Mouse (Mus musculus) neural tube, embryonic 12.5 days (tissue): ENCODE measurements at regions not wholly inside any gene's neighbourhood (a gene's known extent, or its start where the extent isn't known, plus 50 kb on each side); places are given as distances from the start of the nearest gene placed in this dataset.

Source experiments
- ATAC-seq: fragments of 200-750 bp; cut with Nextera tagmentation; 2 replicates; pipeline ENCODE4 v1.8.0; 2017; ENCODE audit warnings: low read depth, mild to moderate bottlenecking, moderate TSS enrichment, moderate library complexity; ENCODE audit not compliant: low FRiP score
- H3K27ac ChIP-seq: fragments of 300-500 bp; sonication (generic); 2 replicates; pipeline ENCODE4 v1.5.1; 2016
- H3K27me3 ChIP-seq: fragments of 300-500 bp; sonication (generic); replicated peaks from 2 replicates; pipeline ENCODE4 v1.6.1; 2016; ENCODE audit warnings: mild to moderate bottlenecking
- H3K36me3 ChIP-seq: fragments of 300-500 bp; sonication (generic); 2 replicates; pipeline ENCODE4 v1.6.1; 2016; ENCODE audit warnings: mild to moderate bottlenecking
- H3K4me1 ChIP-seq: fragments of 300-500 bp; sonication (generic); 2 replicates; pipeline ENCODE4 v1.6.1; 2016
- H3K4me2 ChIP-seq: fragments of 300-500 bp; sonication (generic); replicated peaks from 2 replicates; pipeline ENCODE4 v1.6.1; 2016; ENCODE audit warnings: mild to moderate bottlenecking
- H3K4me3 ChIP-seq: fragments of 300-500 bp; sonication (generic); 2 replicates; pipeline ENCODE4 v1.5.1; 2016
- H3K9ac ChIP-seq: fragments of 300-500 bp; sonication (generic); 2 replicates; pipeline ENCODE4 v1.6.1; 2016; ENCODE audit warnings: mild to moderate bottlenecking
- H3K9me3 ChIP-seq: fragments of 300-500 bp; sonication (generic); 2 replicates; pipeline ENCODE4 v1.6.1; 2016; ENCODE audit warnings: mild to moderate bottlenecking
- WGBS: fragments of 180-500 bp; shearing (Covaris S2); methylation state at CpG from one replicate; pipeline ENCODE4 v1.1.7; 2016; 5-methylcytosine and 5-hydroxymethylcytosine counted together

- H3K27ac ChIP-seq = no peak overlapping the region
- WGBS = 90% methylated on average over 2 of the region's 2 CpGs
Observed at GRCm38 (mm10) chr1:127062430-127062829, 142.4 kb upstream of the Mgat5 start.

GRCm38 (mm10) chr1:127045711-127046420 lies 158.9 kb upstream of the Mgat5 start:
- no peaks in the 10 kb centered on the region for H3K4me1 ChIP-seq
- no peaks in the 10 kb centered on the region for H3K27me3 ChIP-seq
- ATAC-seq = no peak
- H3K36me3 ChIP-seq = no peaks in the 10 kb centered on the region
- H3K4me2 ChIP-seq = no peak overlapping the region
- H3K27ac ChIP-seq = no peak overlapping the region
- WGBS = 75% methylated on average over 6 of the region's 6 CpGs
- H3K9me3 ChIP-seq = no peaks in the 10 kb centered on the region
- no peak overlapping the region for H3K9ac ChIP-seq
- no peak overlapping the region for H3K4me3 ChIP-seq

More at GRCm38 (mm10) chr1:127062430-127062829, 142.4 kb upstream of the Mgat5 start:
- H3K27me3 ChIP-seq = no peaks in the 10 kb centered on the region
- no peak overlapping the region for H3K9ac ChIP-seq
- ATAC-seq = no peak
- no peaks in the 10 kb centered on the region for H3K4me1 ChIP-seq
- H3K4me3 ChIP-seq = no peak overlapping the region
- no peak overlapping the region for H3K4me2 ChIP-seq
- no peaks in the 10 kb centered on the region for H3K9me3 ChIP-seq
- no peaks in the 10 kb centered on the region for H3K36me3 ChIP-seq

DNA sequence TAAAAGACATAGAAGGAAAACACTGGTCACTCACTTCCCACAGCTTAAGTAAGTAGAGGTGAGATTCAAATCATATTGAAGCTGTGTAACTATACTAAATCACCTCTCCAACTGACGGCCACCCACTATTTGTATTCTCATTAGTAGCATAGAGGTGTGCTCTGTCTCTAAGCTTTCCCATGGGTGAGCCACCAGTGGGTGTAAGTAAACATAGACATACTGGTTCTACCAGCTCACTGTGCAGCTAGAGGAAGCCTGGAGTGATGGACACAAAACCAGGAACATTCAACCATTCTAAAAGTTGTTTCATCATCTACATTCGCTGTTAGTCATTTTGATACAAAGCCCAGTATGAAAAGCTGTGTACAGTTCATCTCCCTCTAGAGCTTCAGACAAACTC lies 170.1 kb upstream of the Mgat5 start:
- H3K27ac ChIP-seq = no peak overlapping the region
- H3K4me3 ChIP-seq = no peak overlapping the region
- H3K36me3 ChIP-seq = no peaks in the 10 kb centered on the region
- no peak overlapping the region for H3K4me2 ChIP-seq
- no peak for ATAC-seq
- H3K9me3 ChIP-seq = no peaks in the 10 kb centered on the region
- no peaks in the 10 kb centered on the region for H3K4me1 ChIP-seq
- no peak overlapping the region for H3K9ac ChIP-seq
- no peaks in the 10 kb centered on the region for H3K27me3 ChIP-seq
- WGBS = 94% methylated on average over 2 of the region's 2 CpGs

DNA sequence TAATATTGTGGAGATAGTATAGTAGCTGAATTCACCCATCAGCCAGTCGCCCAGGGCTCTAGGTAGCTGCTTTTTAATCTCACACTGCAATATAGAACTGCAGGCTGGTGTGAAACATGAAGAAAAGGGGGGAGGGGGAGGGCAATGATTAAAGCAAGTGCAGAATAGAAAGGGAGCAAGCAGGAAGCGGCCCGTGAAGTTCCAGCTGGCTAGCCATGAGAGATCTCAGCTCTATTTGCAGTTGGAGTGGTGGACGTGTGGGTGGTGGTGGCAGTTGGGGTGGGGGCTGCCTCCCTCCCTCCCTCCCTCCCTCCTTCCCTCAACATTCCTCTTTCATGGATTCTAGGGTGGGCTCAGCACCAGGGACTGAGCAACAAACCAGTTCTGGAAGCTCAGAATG lies 173.3 kb upstream of the Mgat5 start:
- H3K4me2 ChIP-seq = no peak overlapping the region
- H3K27me3 ChIP-seq = no peaks in the 10 kb centered on the region
- no peak overlapping the region for H3K9ac ChIP-seq
- H3K4me1 ChIP-seq = no peaks in the 10 kb centered on the region
- no peak overlapping the region for H3K4me3 ChIP-seq
- no peak overlapping the region for H3K27ac ChIP-seq
- no peak for ATAC-seq
- no peaks in the 10 kb centered on the region for H3K9me3 ChIP-seq
- no peaks in the 10 kb centered on the region for H3K36me3 ChIP-seq
- WGBS = 30% methylated on average over 4 of the region's 4 CpGs

DNA sequence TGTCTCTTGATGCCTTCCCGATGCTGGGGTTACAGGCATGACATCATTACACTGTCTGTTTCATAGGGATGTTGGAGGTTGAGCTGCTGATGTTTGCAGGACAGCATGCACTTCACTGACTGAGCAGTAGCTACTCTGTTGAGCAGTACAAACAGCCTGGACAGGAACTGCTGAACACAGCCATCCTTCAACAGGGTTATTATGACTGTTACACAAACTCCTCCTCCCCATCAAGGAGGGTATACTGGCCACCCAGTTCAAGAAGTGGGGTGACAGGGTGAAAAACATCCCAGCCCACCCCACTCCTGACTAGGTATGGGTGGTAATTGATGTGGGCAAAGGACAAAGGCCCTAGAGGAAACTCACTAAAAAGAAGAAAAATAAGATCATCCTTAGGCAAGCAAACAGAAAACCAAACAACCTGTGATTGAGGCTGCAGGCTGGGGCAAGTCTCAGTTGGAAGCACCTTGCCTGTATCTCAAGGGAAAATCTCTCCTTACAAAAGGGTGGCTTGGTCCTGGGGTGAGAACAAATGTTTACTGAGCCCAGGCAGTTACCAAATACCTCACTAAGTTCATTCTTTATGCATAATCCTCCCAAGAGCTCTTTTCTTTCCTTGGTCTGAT lies 175.8 kb upstream of the Mgat5 start:
- H3K36me3 ChIP-seq = no peaks in the 10 kb centered on the region
- WGBS = 94% methylated on average over 1 of the region's 1 CpGs

DNA sequence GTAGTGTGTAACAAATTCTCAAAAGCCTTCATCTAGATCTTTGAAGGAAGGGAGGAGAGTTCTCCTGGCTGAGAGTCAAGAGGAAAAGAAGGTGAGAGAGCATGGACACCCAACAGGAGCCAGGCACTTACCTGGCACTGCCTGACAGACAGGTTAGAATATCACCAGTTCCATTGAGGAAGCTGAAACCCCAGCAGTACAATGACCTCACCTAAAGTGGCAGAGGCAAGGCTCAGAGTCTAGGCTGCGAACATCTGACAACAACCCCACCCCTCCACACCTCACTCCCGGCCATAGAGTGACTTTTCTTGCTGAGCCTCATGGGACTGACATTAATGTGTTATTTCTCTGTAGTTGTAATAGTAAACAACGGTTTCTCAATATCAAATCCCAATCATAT lies 181.7 kb upstream of the Mgat5 start:
- Histone ChIP-seq H3K36me3 (no peaks in the 10 kb centered on the region), H3K4me3 (no peak overlapping the region), H3K9ac (no peak overlapping the region), H3K27ac (no peak overlapping the region), H3K9me3 (no peaks in the 10 kb centered on the region), H3K4me2 (no peak overlapping the region), H3K27me3 (no peaks in the 10 kb centered on the region), H3K4me1 (no peaks in the 10 kb centered on the region)
- WGBS = 82% methylated on average over 3 of the region's 3 CpGs
- no peak for ATAC-seq

More for the DNA sequence above, 175.8 kb upstream of the Mgat5 start:
- H3K4me1 ChIP-seq = no peaks in the 10 kb centered on the region
- ATAC-seq = no peak
- no peak overlapping the region for H3K27ac ChIP-seq
- H3K9ac ChIP-seq = no peak overlapping the region
- H3K27me3 ChIP-seq = no peaks in the 10 kb centered on the region
- H3K4me3 ChIP-seq = no peak overlapping the region
- H3K4me2 ChIP-seq = no peak overlapping the region
- no peaks in the 10 kb centered on the region for H3K9me3 ChIP-seq

DNA sequence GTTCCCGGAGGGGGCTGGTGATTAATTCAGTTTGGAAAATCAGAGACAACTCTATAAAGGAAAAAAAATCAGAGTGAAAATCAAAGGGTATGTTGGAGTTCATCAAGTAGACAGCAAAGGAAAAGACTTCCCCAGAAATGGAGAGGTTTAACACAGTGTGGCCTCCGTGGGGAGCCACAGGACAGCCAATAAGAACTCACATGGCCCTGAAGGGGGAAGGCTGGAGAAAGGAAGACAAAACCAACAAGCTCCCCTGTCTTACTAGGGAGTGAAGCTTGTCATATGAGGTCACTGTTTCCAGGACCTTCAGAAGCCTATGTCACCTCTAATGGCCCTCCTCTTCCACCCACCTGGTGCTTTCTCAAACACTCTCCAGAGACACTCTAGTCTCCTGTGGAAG lies 187.1 kb upstream of the Nckap5 start:
- H3K4me3 ChIP-seq = no peak overlapping the region
- no peaks in the 10 kb centered on the region for H3K9me3 ChIP-seq
- no peaks in the 10 kb centered on the region for H3K36me3 ChIP-seq
- ATAC-seq = no peak
- H3K4me1 ChIP-seq = no peaks in the 10 kb centered on the region
- H3K27me3 ChIP-seq = no peaks in the 10 kb centered on the region
- H3K4me2 ChIP-seq = no peak overlapping the region
- H3K27ac ChIP-seq = no peak overlapping the region
- WGBS = 79% methylated on average over 2 of the region's 2 CpGs
- H3K9ac ChIP-seq = no peak overlapping the region

- ATAC-seq = no peak
Observed at GRCm38 (mm10) chr1:127015894-127016245, 185.3 kb upstream of the Nckap5 start.

GRCm38 (mm10) chr1:127015042-127015893 lies 184.7 kb upstream of the Nckap5 start:
- Histone ChIP-seq H3K4me3 (no peak overlapping the region), H3K27me3 (no peaks in the 10 kb centered on the region), H3K4me2 (no peak overlapping the region), H3K9ac (no peak overlapping the region), H3K9me3 (no peaks in the 10 kb centered on the region), H3K4me1 (no peaks in the 10 kb centered on the region), H3K36me3 (no peaks in the 10 kb centered on the region), H3K27ac (no peak overlapping the region)
- ATAC-seq = peak; percentile 70
- WGBS = 49% methylated on average over 8 of the region's 8 CpGs

More at GRCm38 (mm10) chr1:127015894-127016245, 185.3 kb upstream of the Nckap5 start:
- Histone ChIP-seq H3K27ac (no peak overlapping the region), H3K9me3 (no peaks in the 10 kb centered on the region), H3K27me3 (no peaks in the 10 kb centered on the region), H3K4me2 (no peak overlapping the region), H3K4me3 (no peak overlapping the region), H3K9ac (no peak overlapping the region), H3K36me3 (no peaks in the 10 kb centered on the region), H3K4me1 (no peaks in the 10 kb centered on the region)
- WGBS = 83% methylated on average over 4 of the region's 4 CpGs

DNA sequence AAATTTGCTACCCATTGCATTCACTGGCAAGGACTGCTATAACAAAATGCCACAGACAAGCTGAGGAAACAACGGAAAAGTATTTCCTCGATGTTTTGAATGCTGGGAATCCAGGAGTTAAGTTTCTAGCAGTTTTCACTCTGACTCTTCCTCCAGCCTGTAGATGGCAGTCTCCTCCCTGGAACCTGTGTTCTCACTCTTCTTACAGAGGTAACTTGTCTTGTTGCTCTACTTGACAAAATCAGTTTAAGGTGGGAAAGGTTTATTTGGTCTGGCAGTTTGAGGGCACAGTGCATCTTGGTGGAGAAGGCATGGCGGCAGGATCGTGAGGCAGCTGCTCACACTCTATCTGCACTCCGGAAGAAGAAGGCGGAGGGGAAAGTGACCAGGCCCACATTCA lies 181.3 kb upstream of the Nckap5 start:
- no peaks in the 10 kb centered on the region for H3K27me3 ChIP-seq
- 78% methylated on average over 6 of the region's 6 CpGs for WGBS
- H3K27ac ChIP-seq = no peak overlapping the region
- H3K4me3 ChIP-seq = no peak overlapping the region
- H3K4me1 ChIP-seq = no peaks in the 10 kb centered on the region
- H3K36me3 ChIP-seq = no peaks in the 10 kb centered on the region
- H3K4me2 ChIP-seq = no peak overlapping the region
- no peak overlapping the region for H3K9ac ChIP-seq
- H3K9me3 ChIP-seq = no peaks in the 10 kb centered on the region
- no peak for ATAC-seq

- Histone ChIP-seq H3K27me3 (no peaks in the 10 kb centered on the region), H3K4me1 (no peaks in the 10 kb centered on the region), H3K4me3 (no peak overlapping the region), H3K9me3 (no peaks in the 10 kb centered on the region), H3K9ac (no peak overlapping the region), H3K27ac (no peak overlapping the region), H3K4me2 (no peak overlapping the region), H3K36me3 (no peaks in the 10 kb centered on the region)
- no peak for ATAC-seq
- 81% methylated on average over 4 of the region's 4 CpGs for WGBS
Observed at GRCm38 (mm10) chr1:127009699-127010098, 179.1 kb upstream of the Nckap5 start.

GRCm38 (mm10) chr1:127001700-127002099 lies 171.1 kb upstream of the Nckap5 start:
- no peaks in the 10 kb centered on the region for H3K9me3 ChIP-seq
- H3K4me2 ChIP-seq = no peak overlapping the region
- H3K36me3 ChIP-seq = no peaks in the 10 kb centered on the region
- H3K4me3 ChIP-seq = no peak overlapping the region
- H3K27me3 ChIP-seq = no peaks in the 10 kb centered on the region
- 67% methylated on average over 7 of the region's 7 CpGs for WGBS
- H3K9ac ChIP-seq = no peak overlapping the region
- no peak for ATAC-seq
- no peaks in the 10 kb centered on the region for H3K4me1 ChIP-seq
- no peak overlapping the region for H3K27ac ChIP-seq
